Mouse (Mus musculus) layer of hippocampus, adult 9-11 months (tissue): ENCODE results near the gene Slc38a11.

ENCODE experiments used
- DNase-seq: peaks from one replicate; pipeline ENCODE4 v3.0.0; 2022

The Slc38a11 gene

GRCm38 (mm10) chr2:65321998-65322754, 41.7 kb downstream of the Slc38a11 start:
- DNase-seq = no peak

- no peak for DNase-seq
Observed at GRCm38 (mm10) chr2:65320975-65321374, 42.9 kb downstream of the Slc38a11 start.

GRCm38 (mm10) chr2:65316721-65317120, 47.1 kb downstream of the Slc38a11 start:
- no peak for DNase-seq

GRCm38 (mm10) chr2:65311250-65311649, 52.6 kb downstream of the Slc38a11 start:
- no peak for DNase-seq

GRCm38 (mm10) chr2:65296541-65296940, 67.3 kb downstream of the Slc38a11 start:
- no peak for DNase-seq

- DNase-seq = no peak
Observed at GRCm38 (mm10) chr2:65294092-65294491, 69.7 kb downstream of the Slc38a11 start.

GRCm38 (mm10) chr2:65293411-65293810, 70.4 kb downstream of the Slc38a11 start:
- DNase-seq = no peak

- no peak for DNase-seq
Observed at GRCm38 (mm10) chr2:65289721-65290120, 74.1 kb downstream of the Slc38a11 start.

- no peak for DNase-seq
Observed at GRCm38 (mm10) chr2:65288696-65289095, 75.1 kb downstream of the Slc38a11 start.

- DNase-seq = peak; percentile 63
Observed at GRCm38 (mm10) chr2:65285380-65285779, 78.5 kb downstream of the Slc38a11 start.

- no peak for DNase-seq
Observed at GRCm38 (mm10) chr2:65282979-65283378, 80.9 kb downstream of the Slc38a11 start.

- no peak for DNase-seq
Observed at GRCm38 (mm10) chr2:65279029-65279690, 84.7 kb downstream of the Slc38a11 start.

GRCm38 (mm10) chr2:65275443-65276061, 88.3 kb downstream of the Slc38a11 start:
- DNase-seq = peak; percentile 24

GRCm38 (mm10) chr2:65273910-65274309, 89.9 kb downstream of the Slc38a11 start:
- DNase-seq = no peak

GRCm38 (mm10) chr2:65268731-65269130, 95.1 kb downstream of the Slc38a11 start:
- no peak for DNase-seq

- no peak for DNase-seq
Observed at GRCm38 (mm10) chr2:65267834-65268233, 96.0 kb downstream of the Slc38a11 start.

GRCm38 (mm10) chr2:65266576-65267299, 97.1 kb downstream of the Slc38a11 start:
- DNase-seq = peak; percentile 18
